Mouse (Mus musculus): Measurements from ENCODE around the gene Tcl1b5.

- TF ChIP-seq CTCF (IDR thresholded peaks at IDR 0.05; ENCODE audit: low read depth, low read length) (no peak), GATA1 (IDR thresholded peaks at IDR 0.05; ENCODE audit: borderline replicate concordance, low read length) (no peak), TAL1 (conservative IDR thresholded peaks at IDR 0.05; ENCODE audit: low read depth, low read length) (no peak)
Observed at GRCm38 (mm10) chr12:105222601-105223319, 46.6 kb downstream of the Tcl1b5 start, which contains the start of gene Tcl1.

All from G1E (cell line).